Mouse (Mus musculus): ENCODE measurements around the gene Zfp697. TPM values are rescaled to one million over a fixed set of nuclear protein-coding genes. Genes with fewer than 3 reads are reported as not detected.
"Not testable (repeated sequence)": the region's sequence is repeated elsewhere in the genome, so short reads cannot be mapped to it uniquely, and the experiment has no call there.

Zfp697 gene
- total RNA-seq, 2 experiments from 2014 or later, result 1.8 to 2.7 TPM

DNA sequence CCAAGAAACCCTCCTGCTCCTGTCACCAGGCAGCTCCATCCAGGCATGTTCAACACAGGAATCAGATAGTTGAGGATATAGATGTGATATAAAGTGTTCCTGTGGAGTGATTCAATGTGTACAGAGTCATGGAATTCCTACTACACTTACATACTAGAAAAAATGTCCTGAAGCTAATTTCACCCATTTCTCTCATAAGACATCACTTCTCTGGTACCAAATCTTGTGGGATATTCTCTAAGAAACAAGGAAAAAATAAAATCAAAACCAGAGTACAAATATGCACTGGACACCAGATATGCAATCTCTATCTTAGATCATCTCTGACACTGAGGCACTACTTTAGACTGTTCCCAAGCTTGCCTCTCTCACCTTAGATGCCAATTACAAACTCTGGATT, 247.9 kb downstream of the Zfp697 start, which contains the start of gene Hsd3b5:
TSS of gene Hsd3b5 (minus strand) at position 101 of the 400 bp plus-strand sequence.
- DNase-seq, result no peak

DNA sequence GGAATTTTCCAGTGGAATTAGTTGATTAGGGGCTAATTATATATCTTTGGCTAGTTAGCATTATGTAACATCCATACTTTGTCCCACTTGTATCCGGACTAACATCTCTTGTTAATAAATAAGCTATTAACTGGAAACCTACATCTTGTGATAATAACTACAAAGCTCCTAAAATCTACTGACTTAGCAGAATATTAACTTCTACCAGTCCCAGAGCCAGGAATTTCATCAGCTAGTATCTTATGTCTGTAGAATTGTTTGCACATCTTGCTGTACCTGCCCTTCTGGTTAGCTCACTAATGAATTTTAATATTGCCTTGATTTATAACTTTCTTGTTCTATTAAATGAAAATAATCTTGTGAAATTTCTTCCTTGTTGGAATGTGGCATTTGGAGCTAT, 252.9 kb downstream of the Zfp697 start:
- no peak for DNase-seq

DNA sequence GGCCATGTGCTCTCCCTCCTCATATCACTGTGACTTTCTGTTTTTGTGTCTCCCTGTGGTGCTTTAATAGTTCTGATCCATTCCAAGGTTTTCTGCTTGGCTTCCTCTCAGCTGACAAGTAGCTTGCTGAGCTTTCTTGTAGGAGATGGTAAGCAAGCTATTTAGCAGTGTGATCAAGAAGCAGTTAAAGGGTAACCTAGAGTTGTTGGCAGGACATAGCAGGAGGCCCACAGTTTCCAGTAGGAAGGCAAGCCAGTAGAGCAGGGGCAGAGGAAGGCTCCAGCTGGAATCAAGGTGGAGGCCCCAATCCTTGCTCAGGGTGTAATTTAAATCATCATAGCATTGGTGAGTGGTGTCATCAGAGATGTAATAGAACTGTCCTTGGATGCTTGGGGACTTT, 298.5 kb downstream of the Zfp697 start:
- no peak for DNase-seq

DNA sequence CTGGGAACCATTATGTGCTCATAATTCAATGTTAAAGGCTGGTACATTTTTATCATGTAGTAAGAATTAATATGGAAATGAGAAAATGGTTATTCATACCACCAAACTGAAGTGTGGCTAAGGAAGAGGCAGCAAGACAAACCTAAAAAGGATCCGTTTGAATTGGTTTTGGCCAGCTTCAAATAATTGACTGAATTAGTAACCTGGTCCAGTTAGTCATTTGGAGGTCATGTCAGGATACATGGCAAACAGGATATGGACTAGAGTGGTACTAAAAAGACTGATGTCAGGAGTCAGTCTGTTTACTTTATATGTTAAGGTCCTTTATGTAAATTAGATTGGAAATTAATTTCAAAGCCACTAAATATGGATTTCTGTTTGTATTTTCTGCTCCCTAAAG, 300.1 kb downstream of the Zfp697 start:
- no peak for DNase-seq

DNA sequence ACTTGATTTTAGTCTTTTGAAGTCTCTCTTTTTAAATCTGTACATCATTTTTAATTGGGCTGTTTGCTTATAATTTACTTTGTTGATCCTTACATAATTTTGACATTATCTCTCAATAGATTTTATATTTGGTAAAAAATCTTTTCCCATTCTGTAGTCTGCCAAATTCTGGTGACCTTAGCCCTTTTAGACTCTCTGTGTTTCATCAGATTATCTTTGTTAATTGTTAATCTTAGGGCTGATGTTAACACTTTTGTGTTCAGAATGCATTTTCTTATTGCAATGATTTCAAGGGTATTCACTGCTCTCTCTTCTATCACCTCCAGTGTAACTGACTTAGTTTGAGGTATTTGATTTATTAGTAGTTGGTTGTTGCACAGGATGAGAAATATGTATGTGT, 338.5 kb downstream of the Zfp697 start:
- DNase-seq, result no peak

DNA sequence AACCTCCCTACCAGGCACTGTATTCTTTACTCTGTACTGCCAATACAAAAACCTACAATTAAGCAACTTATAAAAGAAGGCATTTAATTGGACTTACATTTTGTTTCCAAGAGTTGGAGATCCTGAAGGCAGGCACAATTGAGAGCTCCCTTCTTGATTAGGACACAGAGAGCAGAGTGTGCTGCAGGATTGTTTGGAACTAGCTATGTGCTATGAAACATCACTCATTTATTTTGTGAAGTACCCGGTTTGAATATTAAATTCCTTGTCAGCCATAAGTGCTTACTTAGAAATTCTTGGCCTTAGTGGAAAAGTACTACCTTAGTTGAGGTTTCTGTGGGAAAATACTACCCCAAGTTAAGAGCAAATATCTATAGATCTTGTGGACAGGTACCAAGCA, 342.1 kb downstream of the Zfp697 start, which contains the start of gene Hsd3b2:
TSS of gene Hsd3b2 (minus strand) at position 168 of the 400 bp plus-strand sequence.
- DNase-seq, result no peak

DNA sequence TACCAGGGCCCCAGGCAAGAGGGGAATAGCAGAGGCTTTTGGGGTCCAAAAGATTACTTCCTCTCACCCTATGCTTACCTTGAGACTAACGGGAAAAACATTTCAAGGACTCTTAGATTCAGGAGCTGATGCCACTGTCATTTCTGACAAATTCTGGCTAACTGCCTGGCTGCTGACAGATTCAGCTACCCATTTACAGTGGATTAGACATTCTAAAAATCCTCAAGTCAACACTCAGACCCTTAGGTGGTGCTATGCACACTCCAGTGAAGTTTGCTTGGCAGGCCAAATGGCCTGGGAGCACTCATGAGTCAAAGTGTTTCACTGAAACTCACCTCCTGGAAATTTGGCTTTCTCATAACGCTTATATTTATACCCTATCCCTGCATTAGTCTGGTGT, 344.0 kb downstream of the Zfp697 start:
- no peak for DNase-seq

DNA sequence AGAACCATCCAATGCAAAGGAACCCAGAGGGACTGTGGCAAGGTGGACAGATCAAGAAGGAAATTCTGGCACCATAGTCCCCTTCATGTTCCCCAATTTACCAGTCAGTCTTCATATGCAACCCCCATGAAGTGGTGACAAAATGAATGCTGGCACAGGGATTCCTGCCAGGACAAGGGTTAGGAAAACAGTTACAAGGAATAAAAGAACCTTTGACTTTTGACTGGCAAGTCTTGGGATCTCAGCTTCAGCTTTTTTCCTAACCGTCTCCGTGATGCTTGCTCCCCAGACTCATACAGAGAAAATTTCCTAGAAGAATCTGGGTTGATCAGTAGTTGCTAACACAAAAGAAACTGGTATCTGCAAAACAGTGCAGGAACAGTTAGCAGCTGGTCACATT, 351.5 kb downstream of the Zfp697 start:
- no peak for DNase-seq

DNA sequence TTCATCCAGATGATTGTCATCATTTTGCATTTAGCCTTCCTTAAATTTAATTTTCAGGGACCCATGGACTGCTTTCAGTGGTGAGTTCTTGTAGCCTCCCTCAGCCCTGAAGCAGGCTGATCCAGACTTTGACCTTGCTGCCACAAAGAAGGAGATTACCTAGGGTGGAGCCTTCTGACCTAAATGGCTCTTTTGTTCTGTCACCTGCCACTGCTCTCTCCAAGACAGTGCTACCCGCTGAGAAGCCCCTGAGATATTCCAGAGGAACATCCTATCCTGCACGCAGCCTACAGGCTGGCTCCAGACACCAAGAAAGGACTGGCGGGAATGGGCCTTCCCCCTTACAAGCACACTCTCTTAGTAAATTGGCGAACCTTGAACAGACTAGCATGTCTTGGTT, 352.1 kb downstream of the Zfp697 start:
- no peak for DNase-seq

DNA sequence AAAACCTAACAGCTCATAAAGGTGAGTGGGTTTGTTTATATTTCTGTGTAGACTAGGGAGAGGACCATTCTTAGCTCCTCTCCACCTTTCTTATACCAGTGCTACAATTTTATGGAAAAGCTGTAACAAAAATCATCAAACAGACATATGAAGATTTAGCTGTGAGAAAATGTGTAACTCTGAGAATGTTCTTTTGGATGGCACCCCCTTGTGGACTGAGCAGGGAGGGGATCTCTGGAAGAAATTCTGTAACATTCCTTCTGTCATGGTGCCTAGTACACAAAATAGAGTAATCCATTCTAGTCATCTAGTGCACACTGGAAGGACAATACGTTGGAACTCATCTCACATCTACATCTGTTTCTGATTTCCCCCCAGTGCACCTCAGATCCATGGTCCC, 358.8 kb downstream of the Zfp697 start:
- DNase-seq, result not testable (repeated sequence)

DNA sequence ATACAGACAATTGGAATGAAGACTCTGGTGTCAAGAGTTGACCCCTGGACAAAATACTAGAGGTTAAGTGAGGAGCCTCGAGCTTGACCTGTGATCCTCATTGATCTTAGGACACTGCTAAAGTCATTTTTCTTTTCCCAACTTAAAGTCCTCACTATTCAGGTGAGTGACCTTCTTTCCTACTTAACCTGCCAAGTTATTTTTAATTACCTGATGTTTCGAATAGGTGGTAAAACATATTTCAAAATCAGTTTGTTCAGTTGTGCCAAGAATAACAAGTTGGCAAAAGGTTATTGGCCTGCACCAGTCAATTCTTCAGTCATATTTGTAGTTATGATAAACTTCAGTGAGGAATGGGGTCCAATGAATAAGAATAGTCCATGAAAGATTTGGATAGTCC, 369.9 kb downstream of the Zfp697 start:
- DNase-seq, result no peak

DNA sequence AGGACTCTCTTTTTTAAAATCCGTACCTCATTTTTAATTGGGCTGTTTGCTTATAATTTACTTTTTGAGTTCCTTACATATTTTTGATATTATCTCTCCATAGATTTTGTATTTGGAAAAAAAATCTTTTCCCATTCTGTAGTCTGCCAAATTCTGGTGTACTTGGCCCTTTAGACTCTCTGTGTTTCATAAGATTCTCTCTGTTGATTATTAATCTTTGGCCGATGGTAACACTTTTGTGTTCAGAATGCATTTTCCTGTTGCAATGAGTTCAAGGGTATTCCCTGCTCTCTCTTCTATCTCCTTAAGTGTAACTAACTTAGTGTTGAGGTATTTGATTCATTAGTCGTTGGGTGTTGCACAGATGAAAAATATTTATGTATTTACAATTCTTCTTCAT, 374.6 kb downstream of the Zfp697 start:
- DNase-seq, result no peak

DNA sequence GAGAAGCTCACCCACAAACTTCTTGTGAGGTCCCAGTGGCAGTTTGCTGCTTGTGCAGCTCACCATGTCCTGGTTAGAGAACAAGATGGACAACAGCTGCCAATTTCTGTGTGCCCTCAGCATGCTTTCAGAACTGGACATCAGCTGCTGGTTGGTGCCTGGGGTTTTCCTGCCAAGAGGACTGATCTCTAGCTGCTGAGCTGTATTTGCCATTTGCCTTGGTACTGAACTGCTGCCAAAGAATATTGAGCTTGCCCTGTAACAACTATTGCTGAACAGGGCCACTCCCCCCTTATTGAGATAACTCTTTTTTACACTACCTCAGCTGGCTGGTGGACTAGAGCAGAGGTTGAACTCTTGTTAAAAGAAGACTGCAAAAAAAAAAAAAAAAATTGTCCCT, 381.9 kb downstream of the Zfp697 start:
- no peak for DNase-seq

DNA sequence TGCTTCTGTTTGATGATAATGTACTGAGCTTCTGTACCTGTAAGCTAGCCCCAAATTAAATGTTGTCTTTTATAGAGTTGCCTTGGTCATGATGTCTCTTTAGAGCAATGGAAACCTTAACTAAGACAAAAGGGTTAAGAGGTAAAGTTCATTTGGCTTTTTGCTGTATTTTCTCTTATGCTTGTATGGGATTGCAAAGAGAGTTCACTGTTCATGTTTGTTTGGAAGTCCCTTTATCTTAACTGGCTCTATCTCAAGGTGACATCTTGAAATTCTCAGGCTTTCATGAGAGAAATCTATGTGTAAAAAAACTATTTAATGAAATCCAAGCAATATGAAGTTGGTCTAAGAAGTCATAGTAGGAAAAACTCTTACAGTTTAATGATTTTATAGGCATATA, 398.7 kb downstream of the Zfp697 start:
- DNase-seq, result no peak

DNA sequence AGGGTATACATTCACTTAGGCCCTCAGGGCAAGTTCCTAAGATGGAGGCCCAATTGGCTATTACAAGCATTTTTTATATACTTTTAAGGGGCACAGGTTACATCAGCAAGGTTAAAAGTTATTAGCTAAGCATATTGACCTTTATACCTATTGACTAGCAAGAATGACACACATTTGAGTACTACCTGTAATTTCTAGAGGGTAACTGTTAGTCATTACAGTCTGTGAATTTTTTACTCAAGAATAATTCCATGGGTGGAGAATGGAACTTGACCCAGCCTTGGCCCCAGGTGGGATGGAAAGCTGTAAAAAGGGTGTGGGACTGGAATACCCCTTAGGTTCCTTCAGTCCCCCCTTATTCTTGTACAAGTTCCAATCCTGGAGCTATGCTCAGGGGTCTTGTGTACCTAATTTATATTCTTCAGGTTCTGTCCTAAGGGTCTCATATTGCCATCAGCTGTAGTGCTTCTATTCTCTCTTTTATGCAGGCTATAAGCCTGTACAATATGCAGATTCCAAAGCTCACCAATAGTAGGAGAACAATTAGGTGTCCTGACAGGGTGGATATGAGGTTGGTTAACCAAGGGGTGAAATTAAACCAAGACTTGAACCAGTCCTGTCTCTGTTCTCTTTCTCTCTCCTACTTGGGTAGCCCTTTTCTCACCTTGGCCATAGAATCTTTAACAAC, 400.1 kb downstream of the Zfp697 start:
- no peak for DNase-seq

DNA sequence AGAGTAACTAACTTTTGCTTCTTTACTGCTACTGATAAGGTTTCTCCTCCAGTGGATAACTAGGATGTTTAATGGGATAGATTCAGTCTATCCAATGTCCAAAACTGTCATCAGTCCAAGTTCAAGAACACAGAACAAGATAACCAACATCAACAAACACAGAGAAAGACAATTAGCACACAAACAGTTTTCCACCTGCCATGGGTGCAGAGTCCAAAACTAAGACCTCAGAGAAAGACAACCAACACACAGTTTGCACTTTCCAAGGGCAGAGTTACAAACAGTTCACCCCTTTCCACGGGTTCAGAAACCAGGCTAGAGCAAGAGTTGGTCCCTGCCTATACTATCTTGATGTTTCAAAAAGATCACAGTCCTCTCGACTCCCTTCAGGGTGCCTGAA, 404.3 kb downstream of the Zfp697 start:
- no peak for DNase-seq

Other genes starting within 250 kb of the Zfp697 start
- gene Adam30, start 221.8 kb upstream of the Zfp697 start, total RNA-seq (2021), result not detected
- not detected for gene Reg4, start 160.3 kb upstream of the Zfp697 start, total RNA-seq (2021)
- gene Hmgcs2, start 102.0 kb upstream of the Zfp697 start, total RNA-seq (2021), result 1 to 10 TPM; 2.1 to 2.6 TPM
- 10 to 100 TPM; 13.4 to 16.9 TPM for gene Phgdh, start 42.5 kb upstream of the Zfp697 start, total RNA-seq (2021)
- not detected for gene Gm4450, start 74.7 kb downstream of the Zfp697 start, total RNA-seq (2021)
- gene Hsd3b4, start 128.1 kb downstream of the Zfp697 start, total RNA-seq (2021), result not detected
- not detected for gene Gm10681, start 206.3 kb downstream of the Zfp697 start, total RNA-seq (2021)
- not detected for gene Hsd3b5, start 247.8 kb downstream of the Zfp697 start, total RNA-seq (2021)

Data from gastrocnemius, postnatal 10 days (tissue).